Mouse (Mus musculus): ENCODE data around the gene Plch2.

Gene Plch2

GRCm38 (mm10) chr4:155070921-155071320 lies 14.3 kb upstream of the Plch2 start:
- DNase-seq, result peak; percentile 49

GRCm38 (mm10) chr4:155070199-155070598 lies 13.6 kb upstream of the Plch2 start:
- DNase-seq, result peak; percentile 43

- peak; percentile 78 for DNase-seq
Measured at GRCm38 (mm10) chr4:155069191-155069590, 12.6 kb upstream of the Plch2 start.

- peak; percentile 61 for DNase-seq
Measured at GRCm38 (mm10) chr4:155068357-155068972, 11.9 kb upstream of the Plch2 start.

- peak; percentile 97 for DNase-seq
Measured at GRCm38 (mm10) chr4:155066834-155067522, 10.4 kb upstream of the Plch2 start, which contains the start of gene Pex10. Gene Pex10 (plus strand): TSS chr4:155067016.

GRCm38 (mm10) chr4:155065970-155066833 lies 9.6 kb upstream of the Plch2 start:
- peak; percentile 89 for DNase-seq

- DNase-seq, result no peak
Measured at GRCm38 (mm10) chr4:155064474-155064873, 7.9 kb upstream of the Plch2 start.

GRCm38 (mm10) chr4:155063895-155064294 lies 7.3 kb upstream of the Plch2 start:
- DNase-seq, result peak; percentile 42

GRCm38 (mm10) chr4:155058325-155058724 lies 1.7 kb upstream of the Plch2 start:
- DNase-seq, result no peak

- no peak for DNase-seq
Measured at GRCm38 (mm10) chr4:155050116-155050515, 6.5 kb downstream of the Plch2 start.

- DNase-seq, result no peak
Measured at GRCm38 (mm10) chr4:155046636-155047035, 9.9 kb downstream of the Plch2 start.

GRCm38 (mm10) chr4:155043289-155043625 lies 13.3 kb downstream of the Plch2 start:
- no peak for DNase-seq

GRCm38 (mm10) chr4:155042606-155043288 lies 13.8 kb downstream of the Plch2 start:
- peak; percentile 64 for DNase-seq

GRCm38 (mm10) chr4:155040696-155041095 lies 15.9 kb downstream of the Plch2 start:
- peak; percentile 68 for DNase-seq

GRCm38 (mm10) chr4:155040197-155040596 lies 16.4 kb downstream of the Plch2 start:
- DNase-seq, result no peak

GRCm38 (mm10) chr4:155034787-155035186 lies 21.8 kb downstream of the Plch2 start:
- DNase-seq, result no peak

- no peak for DNase-seq
Measured at GRCm38 (mm10) chr4:155034202-155034601, 22.4 kb downstream of the Plch2 start.

GRCm38 (mm10) chr4:155033115-155033514 lies 23.5 kb downstream of the Plch2 start:
- DNase-seq, result no peak

GRCm38 (mm10) chr4:155024170-155025010 lies 32.2 kb downstream of the Plch2 start:
- DNase-seq, result peak; percentile 89

- DNase-seq, result no peak
Measured at GRCm38 (mm10) chr4:155022228-155022855, 34.2 kb downstream of the Plch2 start.

GRCm38 (mm10) chr4:155020813-155021212 lies 35.8 kb downstream of the Plch2 start:
- no peak for DNase-seq

- DNase-seq, result peak; percentile 66
Measured at GRCm38 (mm10) chr4:155020141-155020540, 36.4 kb downstream of the Plch2 start.
